Mouse (Mus musculus): ENCODE measurements around the gene Thada. TPM values are rescaled to one million over a fixed set of nuclear protein-coding genes. Genes with fewer than 3 reads are reported as not detected.
A peak's percentile ranks its signal among the peaks of the same experiment; 100 is the strongest.

The Thada gene
- polyA plus RNA-seq, 1 experiment from 2014 or later: 1.6 TPM

- ATAC-seq (ENCODE audit: low FRiP score, low TSS enrichment) (no peak), DNase-seq (ENCODE audit: low spot score) (no peak)
- Histone ChIP-seq H3K9me3 (ENCODE audit: control insufficient read depth, low read length) (no peaks in the 10 kb centered on the region), H3K4me2 (replicated peaks; ENCODE audit: low read depth) (no peak overlapping the region), H3K27ac (replicated peaks) (no peak overlapping the region), H3K27me3 (ENCODE audit: control insufficient read depth, insufficient read depth, low read length) (no peaks in the 10 kb centered on the region), H3K36me3 (ENCODE audit: control insufficient read depth, insufficient read depth, low read length) (no peaks in the 10 kb centered on the region), H3K9ac (ENCODE audit: low read length) (no peak overlapping the region), H3K4me3 (ENCODE audit: low read depth, low read length) (no peak overlapping the region), H3K4me1 (replicated peaks; ENCODE audit: control insufficient read depth, insufficient read depth) (no peaks in the 10 kb centered on the region)
- WGBS: 89% methylated on average over 6 of the region's 6 CpGs
- TF ChIP-seq EP300 (optimal IDR thresholded peaks at IDR 0.05) (no peak), CTCF (IDR thresholded peaks at IDR 0.05; ENCODE audit: low read depth) (peak; percentile 24)
These were observed 123.6 kb downstream of the Thada start for GRCm38 (mm10) chr17:84342299-84342817.

GRCm38 (mm10) chr17:84341686-84342085, 124.3 kb downstream of the Thada start:
- Histone ChIP-seq H3K9me3 (ENCODE audit: control insufficient read depth, low read length) (no peaks in the 10 kb centered on the region), H3K27ac (replicated peaks) (no peak overlapping the region), H3K4me2 (replicated peaks; ENCODE audit: low read depth) (no peak overlapping the region), H3K9ac (ENCODE audit: low read length) (no peak overlapping the region), H3K36me3 (ENCODE audit: control insufficient read depth, insufficient read depth, low read length) (no peaks in the 10 kb centered on the region), H3K4me3 (ENCODE audit: low read depth, low read length) (no peak overlapping the region), H3K27me3 (ENCODE audit: control insufficient read depth, insufficient read depth, low read length) (no peaks in the 10 kb centered on the region), H3K4me1 (replicated peaks; ENCODE audit: control insufficient read depth, insufficient read depth) (no peaks in the 10 kb centered on the region)
- TF ChIP-seq CTCF (IDR thresholded peaks at IDR 0.05; ENCODE audit: low read depth): peak; percentile 50
- no peak for TF ChIP-seq EP300 (optimal IDR thresholded peaks at IDR 0.05)
- no peak for ATAC-seq (ENCODE audit: low FRiP score, low TSS enrichment)
- no peak for DNase-seq (ENCODE audit: low spot score)
- WGBS: 37% methylated on average over 2 of the region's 2 CpGs

DNA sequence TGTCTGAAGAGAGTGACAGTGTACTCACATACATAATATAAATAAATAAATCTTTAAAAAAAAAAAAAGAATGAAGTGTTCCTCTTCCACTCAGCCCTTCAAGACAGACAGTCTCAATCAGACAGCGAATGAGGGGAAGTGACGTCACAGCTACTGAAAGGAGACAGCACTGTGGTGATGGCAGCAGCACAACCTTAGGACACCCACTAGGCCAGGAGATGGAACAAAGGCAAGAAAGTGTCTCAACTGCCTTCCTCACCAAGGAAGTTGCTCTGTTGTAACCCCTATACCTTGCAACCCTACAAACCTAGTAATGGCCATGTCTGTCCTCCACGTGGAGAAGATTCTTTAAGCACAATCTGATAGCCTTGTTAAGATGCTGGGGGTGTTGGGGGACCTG, 125.4 kb downstream of the Thada start:
- Histone ChIP-seq H3K27me3 (ENCODE audit: control insufficient read depth, insufficient read depth, low read length) (no peaks in the 10 kb centered on the region), H3K4me3 (ENCODE audit: low read depth, low read length) (no peak overlapping the region), H3K4me2 (replicated peaks; ENCODE audit: low read depth) (no peak overlapping the region), H3K36me3 (ENCODE audit: control insufficient read depth, insufficient read depth, low read length) (no peaks in the 10 kb centered on the region), H3K4me1 (replicated peaks; ENCODE audit: control insufficient read depth, insufficient read depth) (no peaks in the 10 kb centered on the region), H3K9ac (ENCODE audit: low read length) (no peak overlapping the region), H3K27ac (replicated peaks) (no peak overlapping the region), H3K9me3 (ENCODE audit: control insufficient read depth, low read length) (no peaks in the 10 kb centered on the region)
- DNase-seq (ENCODE audit: low spot score) (no peak), ATAC-seq (ENCODE audit: low FRiP score, low TSS enrichment) (no peak)
- 97% methylated on average over 3 of the region's 3 CpGs for WGBS
- TF ChIP-seq EP300 (optimal IDR thresholded peaks at IDR 0.05) (no peak), CTCF (IDR thresholded peaks at IDR 0.05; ENCODE audit: low read depth) (no peak)

- no peaks in the 10 kb centered on the region for H3K9me3 ChIP-seq (ENCODE audit: control insufficient read depth, low read length)
- H3K27me3 ChIP-seq (ENCODE audit: control insufficient read depth, insufficient read depth, low read length): no peaks in the 10 kb centered on the region
- no peak overlapping the region for H3K4me3 ChIP-seq (ENCODE audit: low read depth, low read length)
- DNase-seq (ENCODE audit: low spot score): no peak
- no peak overlapping the region for H3K4me2 ChIP-seq (replicated peaks; ENCODE audit: low read depth)
- 33% methylated on average over 1 of the region's 1 CpGs for WGBS
- no peaks in the 10 kb centered on the region for H3K36me3 ChIP-seq (ENCODE audit: control insufficient read depth, insufficient read depth, low read length)
- TF ChIP-seq CTCF (IDR thresholded peaks at IDR 0.05; ENCODE audit: low read depth) (no peak), EP300 (optimal IDR thresholded peaks at IDR 0.05) (no peak)
- H3K9ac ChIP-seq (ENCODE audit: low read length): no peak overlapping the region
- H3K4me1 ChIP-seq (replicated peaks; ENCODE audit: control insufficient read depth, insufficient read depth): no peaks in the 10 kb centered on the region
- no peak overlapping the region for H3K27ac ChIP-seq (replicated peaks)
- no peak for ATAC-seq (ENCODE audit: low FRiP score, low TSS enrichment)
These were observed 130.0 kb downstream of the Thada start for GRCm38 (mm10) chr17:84335996-84336395.

DNA sequence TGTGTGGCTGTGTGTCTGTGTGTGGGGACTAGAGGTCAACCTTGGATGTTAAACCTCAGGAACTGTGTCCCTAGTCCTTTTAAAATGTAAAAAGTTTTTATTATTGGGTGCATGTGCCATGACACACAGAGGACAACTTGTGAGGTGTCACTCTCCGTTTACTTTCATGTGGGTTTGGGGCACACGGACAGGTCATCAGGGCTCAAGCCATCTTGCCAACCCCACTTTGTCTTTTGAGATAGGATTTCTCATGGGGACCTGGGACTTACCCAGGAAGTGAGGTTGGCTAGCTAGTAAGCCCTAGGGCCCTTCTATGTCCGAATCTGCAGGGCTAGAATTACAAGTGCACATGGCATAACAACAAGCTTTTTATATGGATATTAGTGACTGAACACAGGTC, 130.9 kb downstream of the Thada start:
- WGBS: 82% methylated on average over 3 of the region's 3 CpGs
- H3K36me3 ChIP-seq (ENCODE audit: control insufficient read depth, insufficient read depth, low read length): no peaks in the 10 kb centered on the region
- no peak overlapping the region for H3K27ac ChIP-seq (replicated peaks)
- no peaks in the 10 kb centered on the region for H3K27me3 ChIP-seq (ENCODE audit: control insufficient read depth, insufficient read depth, low read length)
- no peak overlapping the region for H3K4me3 ChIP-seq (ENCODE audit: low read depth, low read length)
- no peak for ATAC-seq (ENCODE audit: low FRiP score, low TSS enrichment)
- no peak overlapping the region for H3K9ac ChIP-seq (ENCODE audit: low read length)
- no peak overlapping the region for H3K4me2 ChIP-seq (replicated peaks; ENCODE audit: low read depth)
- no peaks in the 10 kb centered on the region for H3K9me3 ChIP-seq (ENCODE audit: control insufficient read depth, low read length)
- TF ChIP-seq CTCF (IDR thresholded peaks at IDR 0.05; ENCODE audit: low read depth): no peak
- no peak for TF ChIP-seq EP300 (optimal IDR thresholded peaks at IDR 0.05)
- H3K4me1 ChIP-seq (replicated peaks; ENCODE audit: control insufficient read depth, insufficient read depth): no peaks in the 10 kb centered on the region
- no peak for DNase-seq (ENCODE audit: low spot score)

DNA sequence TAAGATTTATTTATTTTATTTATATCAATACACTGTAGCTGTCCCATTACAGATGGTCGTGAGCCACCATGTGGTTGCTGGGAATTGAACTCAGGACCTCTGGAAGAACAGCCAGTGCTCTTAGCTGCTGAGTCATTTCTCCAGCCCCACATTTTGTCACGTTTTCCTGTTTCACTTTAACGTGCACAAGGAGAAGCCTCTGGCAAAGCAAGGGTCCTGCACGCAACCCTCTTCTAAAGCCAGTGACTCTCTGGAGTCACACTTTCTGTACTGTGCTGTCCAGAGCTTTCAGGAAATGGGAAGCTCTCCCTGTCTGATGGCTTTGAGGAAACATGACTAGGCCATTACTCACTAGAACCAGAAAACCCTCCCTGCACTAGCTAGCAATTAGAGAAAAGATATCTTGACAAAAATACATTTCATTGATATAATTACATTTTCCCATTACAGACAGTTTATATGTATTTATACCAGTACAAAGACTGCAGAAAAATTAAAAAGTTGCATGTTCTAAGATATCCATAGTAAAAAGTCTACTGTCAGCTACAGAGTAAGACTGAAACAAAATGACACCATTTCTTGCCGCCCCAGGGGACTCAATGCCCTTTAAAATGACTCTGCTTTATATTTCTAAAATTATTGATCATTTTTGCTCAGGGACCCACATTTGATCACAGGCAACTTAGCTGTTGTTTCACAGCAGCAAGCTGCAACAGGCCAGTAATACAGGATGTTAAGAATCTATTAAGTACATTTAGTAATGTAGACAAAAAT, 131.6 kb downstream of the Thada start:
- 63% methylated on average over 5 of the region's 5 CpGs for WGBS
- no peak overlapping the region for H3K9ac ChIP-seq (ENCODE audit: low read length)
- H3K9me3 ChIP-seq (ENCODE audit: control insufficient read depth, low read length): no peaks in the 10 kb centered on the region
- no peak overlapping the region for H3K4me3 ChIP-seq (ENCODE audit: low read depth, low read length)
- no peak for ATAC-seq (ENCODE audit: low FRiP score, low TSS enrichment)
- H3K36me3 ChIP-seq (ENCODE audit: control insufficient read depth, insufficient read depth, low read length): no peaks in the 10 kb centered on the region
- H3K27me3 ChIP-seq (ENCODE audit: control insufficient read depth, insufficient read depth, low read length): no peaks in the 10 kb centered on the region
- H3K4me1 ChIP-seq (replicated peaks; ENCODE audit: control insufficient read depth, insufficient read depth): no peaks in the 10 kb centered on the region
- TF ChIP-seq CTCF (IDR thresholded peaks at IDR 0.05; ENCODE audit: low read depth) (no peak), EP300 (optimal IDR thresholded peaks at IDR 0.05) (no peak)
- DNase-seq (ENCODE audit: low spot score): no peak
- H3K4me2 ChIP-seq (replicated peaks; ENCODE audit: low read depth): no peak overlapping the region
- H3K27ac ChIP-seq (replicated peaks): no peak overlapping the region

Data from stomach, postnatal 0 days (tissue).